Mouse (Mus musculus) hindbrain, embryonic 11.5 days (tissue): ENCODE measurements around the gene Cop1. TPM values are rescaled to one million over a fixed set of nuclear protein-coding genes. Genes with fewer than 3 reads are reported as not detected.

Experiments used
- ATAC-seq: fragments of 200-750 bp; cut with Nextera tagmentation; 2 replicates; pipeline ENCODE4 v1.8.0; 2017; ENCODE audit warnings: mild to moderate bottlenecking, moderate TSS enrichment, moderate library complexity; ENCODE audit not compliant: low FRiP score
- DNase-seq: peaks from one replicate; pipeline ENCODE4 v3.0.0-alpha.2; 2015; ENCODE audit warnings: low spot score
- H3K27ac ChIP-seq: fragments of 300-500 bp; sonication (generic); 2 replicates; pipeline ENCODE4 v1.5.1; 2014; ENCODE audit warnings: mild to moderate bottlenecking, low read depth, low read length
- H3K27me3 ChIP-seq: fragments of 300-500 bp; sonication (generic); 2 replicates; pipeline ENCODE4 v1.6.1; 2014; ENCODE audit warnings: mild to moderate bottlenecking, low read length, moderate library complexity, mixed read lengths; ENCODE audit not compliant: control insufficient read depth, insufficient read depth
- H3K36me3 ChIP-seq: fragments of 300-500 bp; sonication (generic); 2 replicates; pipeline ENCODE4 v1.6.1; 2014; ENCODE audit warnings: mild to moderate bottlenecking, low read length, moderate library complexity, mixed read lengths; ENCODE audit not compliant: control insufficient read depth, insufficient read depth
- H3K4me1 ChIP-seq: fragments of 300-500 bp; sonication (generic); replicated peaks from 2 replicates; pipeline ENCODE4 v1.6.1; 2014; ENCODE audit warnings: low read length, mixed read lengths; ENCODE audit not compliant: control insufficient read depth, insufficient read depth
- H3K4me2 ChIP-seq: fragments of 300-500 bp; sonication (generic); replicated peaks from 2 replicates; pipeline ENCODE4 v1.6.1; 2014; ENCODE audit warnings: mild to moderate bottlenecking, low read depth, low read length
- H3K4me3 ChIP-seq: fragments of 300-500 bp; sonication (generic); 2 replicates; pipeline ENCODE4 v1.5.1; 2014; ENCODE audit warnings: low read depth, low read length
- H3K9ac ChIP-seq: fragments of 300-500 bp; sonication (generic); 2 replicates; pipeline ENCODE4 v1.6.1; 2014; ENCODE audit warnings: low read depth, low read length
- H3K9me3 ChIP-seq: fragments of 300-500 bp; sonication (generic); 2 replicates; pipeline ENCODE4 v1.6.1; 2016; ENCODE audit warnings: low read length; ENCODE audit not compliant: control insufficient read depth
- WGBS: fragments of 180-500 bp; shearing (Covaris S2); extraction: QIAGEN DNeasy Blood & Tissue Kit; methylation state at CpG from one replicate; pipeline ENCODE4 v1.1.7; 2014; 5-methylcytosine and 5-hydroxymethylcytosine counted together
- polyA plus RNA-seq: library from polyadenylated mRNA; unstranded; fragments of >200 nt; fragmentation: Nextera tagmentation; extraction: Ambion mirVana; gene quantifications from 2 replicates; pipeline ENCODE4 v1.2.1, GENCODE M21; 2014

Cop1 gene
- polyA plus RNA-seq, 1 experiment from 2014 or later = 56.4 TPM

DNA sequence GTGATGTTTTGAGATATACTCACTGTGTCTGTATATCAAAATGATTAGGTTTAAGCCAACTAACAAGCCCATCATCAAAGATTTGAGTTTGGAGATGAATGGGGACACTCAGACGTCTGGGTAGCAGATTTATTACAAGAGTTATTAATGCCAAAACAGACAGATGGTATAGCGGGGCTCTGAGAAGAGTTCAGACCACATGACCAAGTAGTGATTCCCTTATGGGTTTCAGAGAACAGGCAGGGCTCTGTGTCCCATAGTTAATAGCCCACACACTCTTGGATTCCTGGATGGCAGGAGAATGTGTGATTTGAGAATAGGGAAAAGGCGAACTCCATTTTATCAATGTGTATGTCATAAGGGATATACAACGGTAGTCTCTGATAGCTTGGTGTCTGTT lies 98.9 kb downstream of the Cop1 start:
- H3K4me3 ChIP-seq = no peak overlapping the region
- no peak for ATAC-seq
- no peak for DNase-seq

DNA sequence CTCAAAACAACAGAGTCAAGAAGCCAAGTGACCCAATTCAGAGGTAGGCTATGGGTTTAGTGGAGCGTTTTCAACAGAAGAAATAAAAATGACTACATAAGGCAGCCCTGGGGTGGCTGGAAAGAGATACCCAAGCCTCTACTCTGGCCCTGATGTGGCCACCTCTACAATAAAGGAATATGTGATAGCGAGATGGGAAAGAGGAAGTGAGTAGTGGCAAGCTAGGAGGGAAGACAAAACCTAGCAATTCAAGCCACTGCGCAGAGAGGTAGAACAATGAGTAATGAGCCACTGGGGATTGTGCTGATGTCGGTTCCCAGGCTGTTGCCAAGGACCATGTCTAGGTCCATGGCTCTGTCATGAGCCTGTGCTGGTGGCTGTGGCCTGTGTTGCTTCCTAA lies 102.0 kb downstream of the Cop1 start:
- H3K4me1 ChIP-seq = no peaks in the 10 kb centered on the region
- H3K27ac ChIP-seq = no peak overlapping the region
- H3K27me3 ChIP-seq = no peaks in the 10 kb centered on the region
- H3K9me3 ChIP-seq = no peaks in the 10 kb centered on the region
- H3K4me3 ChIP-seq = no peak overlapping the region
- WGBS = 86% methylated on average over 4 of the region's 4 CpGs
- H3K36me3 ChIP-seq = peaks cover 8% of the 10 kb centered on the region; the same call in 1 of the 2 replicates
- H3K4me2 ChIP-seq = no peak overlapping the region
- DNase-seq (no peak), ATAC-seq (no peak)
- H3K9ac ChIP-seq = no peak overlapping the region

More for the DNA sequence above, 98.9 kb downstream of the Cop1 start:
- H3K36me3 ChIP-seq = peaks cover 8% of the 10 kb centered on the region; the same call in 1 of the 2 replicates
- H3K4me2 ChIP-seq = no peak overlapping the region
- no peaks in the 10 kb centered on the region for H3K27me3 ChIP-seq
- no peak overlapping the region for H3K9ac ChIP-seq
- H3K9me3 ChIP-seq = no peaks in the 10 kb centered on the region
- 81% methylated on average over 4 of the region's 4 CpGs for WGBS
- H3K4me1 ChIP-seq = no peaks in the 10 kb centered on the region
- no peak overlapping the region for H3K27ac ChIP-seq

DNA sequence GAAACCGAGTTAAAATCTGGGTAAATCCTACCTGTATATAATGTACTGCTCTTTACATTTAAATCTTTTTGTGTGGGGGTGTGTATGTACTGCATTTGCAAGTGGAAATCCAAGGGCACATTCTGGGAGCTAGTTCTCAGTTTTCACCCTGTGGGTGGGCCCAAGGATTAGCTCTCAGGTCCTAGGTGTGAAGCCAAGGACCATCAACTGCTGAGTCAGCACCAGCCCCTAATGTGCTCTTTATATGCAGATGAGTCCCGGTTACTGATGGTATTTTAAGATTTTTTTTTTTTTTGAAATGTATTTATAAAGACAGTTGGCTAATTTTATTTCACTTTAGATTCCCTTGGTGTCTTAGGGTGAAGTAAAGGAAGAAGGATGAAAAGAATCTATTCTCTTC lies 110.2 kb downstream of the Cop1 start:
- H3K36me3 ChIP-seq = no peaks in the 10 kb centered on the region
- 64% methylated on average over 2 of the region's 2 CpGs for WGBS
- H3K27ac ChIP-seq = no peak overlapping the region

DNA sequence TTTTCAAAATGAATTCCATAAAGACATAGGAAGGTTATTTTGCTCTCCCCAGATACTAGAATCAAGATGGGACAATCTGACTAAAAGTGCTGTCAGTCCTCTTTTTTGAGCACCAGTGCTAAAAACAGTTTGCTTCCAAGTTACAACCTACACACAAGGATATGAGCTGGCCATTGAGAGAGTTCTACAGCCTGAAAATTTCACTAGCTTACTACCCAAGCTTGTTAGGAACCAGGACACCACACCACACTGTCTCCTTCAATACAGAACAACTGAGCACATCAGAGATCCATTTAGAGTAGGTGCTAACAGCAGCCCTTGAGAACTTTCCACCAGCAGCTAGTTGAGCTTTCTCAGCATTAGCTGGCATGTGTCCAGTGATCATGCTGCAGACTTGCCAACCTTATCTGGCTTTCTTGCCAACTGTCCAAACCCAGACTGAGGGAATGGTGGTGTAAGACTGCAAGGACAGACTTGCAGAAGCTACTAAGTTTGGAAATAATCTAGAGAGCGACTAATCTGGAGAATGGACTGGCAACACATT lies 123.0 kb downstream of the Cop1 start:
- Histone ChIP-seq H3K4me2 (no peak overlapping the region), H3K27ac (no peak overlapping the region), H3K4me1 (no peaks in the 10 kb centered on the region), H3K36me3 (peaks cover 2% of the 10 kb centered on the region; the same call in 1 of the 2 replicates), H3K4me3 (no peak overlapping the region), H3K27me3 (no peaks in the 10 kb centered on the region), H3K9ac (no peak overlapping the region), H3K9me3 (no peaks in the 10 kb centered on the region)
- ATAC-seq = no peak
- DNase-seq = no peak
- WGBS = 97% methylated on average over 1 of the region's 1 CpGs

More for the DNA sequence above, 110.2 kb downstream of the Cop1 start:
- Histone ChIP-seq H3K4me1 (no peaks in the 10 kb centered on the region), H3K27me3 (no peaks in the 10 kb centered on the region), H3K4me2 (no peak overlapping the region), H3K4me3 (no peak overlapping the region), H3K9ac (no peak overlapping the region), H3K9me3 (no peaks in the 10 kb centered on the region)
- ATAC-seq = no peak
- DNase-seq = no peak

DNA sequence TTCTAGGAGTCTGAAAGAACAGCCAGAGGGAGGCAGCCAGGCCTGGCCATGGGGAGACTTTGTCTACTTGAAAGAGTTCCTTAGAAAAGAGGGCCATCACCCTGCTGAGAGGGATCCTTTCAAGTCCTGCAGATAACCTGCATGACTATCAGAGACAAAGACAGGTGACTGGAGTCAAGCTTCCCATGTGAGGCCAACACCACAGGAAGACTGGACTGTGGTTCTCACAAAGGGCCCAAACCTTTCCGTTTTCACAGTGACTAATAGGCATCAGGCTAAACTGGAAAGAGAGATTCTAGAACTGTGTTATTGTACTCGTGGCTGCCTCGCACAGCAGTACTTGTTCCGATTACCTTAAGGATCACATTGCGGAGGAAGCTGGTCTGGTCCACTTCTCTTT lies 126.6 kb downstream of the Cop1 start:
- ATAC-seq = no peak
- H3K4me3 ChIP-seq = no peak overlapping the region
- H3K36me3 ChIP-seq = peaks cover 2% of the 10 kb centered on the region; the same call in 1 of the 2 replicates
- WGBS = 66% methylated on average over 5 of the region's 5 CpGs
- H3K9me3 ChIP-seq = no peaks in the 10 kb centered on the region
- no peak overlapping the region for H3K27ac ChIP-seq
- no peak overlapping the region for H3K9ac ChIP-seq
- DNase-seq = no peak
- H3K27me3 ChIP-seq = no peaks in the 10 kb centered on the region
- no peaks in the 10 kb centered on the region for H3K4me1 ChIP-seq
- H3K4me2 ChIP-seq = no peak overlapping the region

DNA sequence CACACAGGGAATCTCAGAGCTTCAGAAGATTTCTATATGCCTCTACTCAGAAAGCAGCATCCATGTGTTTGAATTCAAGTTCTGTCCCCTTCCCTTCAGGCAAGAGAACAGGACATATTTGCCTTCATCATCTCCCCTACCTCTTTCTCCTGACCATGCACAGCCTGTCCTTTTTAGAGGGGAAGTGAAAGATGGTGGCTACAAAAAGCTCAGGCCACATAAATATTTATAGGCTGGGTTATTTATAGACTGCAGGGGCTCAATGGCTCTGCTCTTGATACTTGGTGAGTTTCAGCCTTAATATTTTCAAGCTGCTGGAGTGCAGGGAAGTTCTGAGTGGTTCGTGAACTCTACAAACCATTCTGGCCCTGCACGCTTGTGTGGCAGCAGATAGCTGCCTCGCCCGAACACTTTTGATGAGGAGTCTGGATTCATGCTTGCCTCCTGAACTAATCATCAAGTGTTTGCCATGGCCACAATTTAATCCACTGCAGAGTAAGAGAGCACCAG lies 139.8 kb downstream of the Cop1 start:
- no peaks in the 10 kb centered on the region for H3K4me1 ChIP-seq
- H3K36me3 ChIP-seq = no peaks in the 10 kb centered on the region
- H3K4me3 ChIP-seq = no peak overlapping the region
- DNase-seq (no peak), ATAC-seq (no peak)
- no peak overlapping the region for H3K27ac ChIP-seq
- H3K4me2 ChIP-seq = no peak overlapping the region
- WGBS = 92% methylated on average over 4 of the region's 4 CpGs
- H3K9me3 ChIP-seq = no peaks in the 10 kb centered on the region
- H3K27me3 ChIP-seq = no peaks in the 10 kb centered on the region
- H3K9ac ChIP-seq = no peak overlapping the region

DNA sequence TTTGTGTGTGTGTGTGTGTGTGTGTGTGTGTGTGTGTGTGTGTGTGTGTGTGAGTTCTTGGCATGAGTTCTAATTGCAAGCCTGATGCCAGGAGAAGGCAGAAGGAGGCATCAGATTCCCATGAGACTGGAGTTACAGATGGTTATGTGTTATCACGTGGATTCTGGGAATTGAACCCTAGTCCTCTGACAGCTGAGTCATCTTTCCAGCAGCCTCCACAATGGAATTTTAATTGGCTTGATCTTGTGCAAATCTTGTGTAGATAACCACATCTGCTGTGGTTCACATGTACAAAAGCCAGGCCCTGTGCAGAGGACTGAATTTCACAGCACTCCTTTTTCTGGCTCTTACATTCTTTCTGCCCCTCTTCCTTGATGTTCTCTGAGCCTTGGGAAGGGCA lies 150.1 kb downstream of the Cop1 start:
- no peak for DNase-seq
- no peaks in the 10 kb centered on the region for H3K27me3 ChIP-seq
- ATAC-seq = no peak
- no peak overlapping the region for H3K4me2 ChIP-seq
- no peaks in the 10 kb centered on the region for H3K9me3 ChIP-seq
- no peak overlapping the region for H3K4me3 ChIP-seq
- no peak overlapping the region for H3K9ac ChIP-seq
- no peak overlapping the region for H3K27ac ChIP-seq
- no peaks in the 10 kb centered on the region for H3K4me1 ChIP-seq
- no peaks in the 10 kb centered on the region for H3K36me3 ChIP-seq
- 68% methylated on average over 1 of the region's 1 CpGs for WGBS

DNA sequence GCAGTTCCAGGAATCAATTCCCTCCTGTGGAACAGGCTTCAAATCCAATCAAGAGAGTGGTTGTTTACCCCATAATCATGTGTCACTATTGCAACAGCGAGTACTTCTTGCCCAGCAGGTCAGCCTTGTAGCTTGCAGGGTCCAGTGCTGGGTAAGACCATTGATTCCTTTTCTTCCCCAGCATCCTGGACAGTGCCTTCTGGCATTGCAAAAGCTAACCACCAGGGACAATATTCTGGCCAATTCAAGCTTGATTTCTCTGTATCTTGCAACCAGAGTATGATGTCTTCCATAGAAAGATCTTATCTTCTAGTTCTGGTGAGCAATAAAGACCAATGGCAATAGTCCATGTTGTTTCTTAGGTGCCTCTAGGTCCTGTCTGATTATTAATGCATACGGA lies 150.8 kb downstream of the Cop1 start:
- H3K9ac ChIP-seq = no peak overlapping the region
- no peak overlapping the region for H3K4me3 ChIP-seq
- WGBS = 84% methylated on average over 2 of the region's 2 CpGs
- no peaks in the 10 kb centered on the region for H3K4me1 ChIP-seq
- H3K36me3 ChIP-seq = no peaks in the 10 kb centered on the region
- ATAC-seq = no peak
- H3K4me2 ChIP-seq = no peak overlapping the region
- H3K9me3 ChIP-seq = no peaks in the 10 kb centered on the region
- no peaks in the 10 kb centered on the region for H3K27me3 ChIP-seq
- no peak for DNase-seq
- H3K27ac ChIP-seq = no peak overlapping the region

DNA sequence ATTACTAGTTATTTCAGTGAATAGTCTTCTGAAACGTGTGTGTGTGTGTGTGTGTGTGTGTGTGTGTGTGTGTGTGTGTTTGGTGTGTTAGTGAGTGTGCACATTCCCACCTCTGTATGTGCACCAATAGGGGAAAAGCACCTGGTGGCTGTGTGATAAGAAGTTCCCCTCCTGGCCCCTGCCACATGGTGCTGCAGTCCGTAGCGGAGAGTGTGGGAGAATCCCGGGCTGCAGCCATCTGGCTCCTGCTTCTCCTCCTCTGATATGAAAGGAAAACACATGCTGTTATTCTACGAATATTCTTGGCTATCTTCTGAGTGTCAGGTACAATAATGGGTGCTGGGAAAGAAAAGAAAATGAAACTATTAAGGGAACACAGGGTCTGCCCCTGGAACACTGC lies 154.3 kb downstream of the Cop1 start:
- 69% methylated on average over 5 of the region's 5 CpGs for WGBS
- ATAC-seq = no peak
- no peaks in the 10 kb centered on the region for H3K9me3 ChIP-seq
- H3K4me2 ChIP-seq = no peak overlapping the region
- H3K4me3 ChIP-seq = no peak overlapping the region
- DNase-seq = no peak
- no peak overlapping the region for H3K9ac ChIP-seq
- H3K36me3 ChIP-seq = no peaks in the 10 kb centered on the region
- no peak overlapping the region for H3K27ac ChIP-seq
- H3K4me1 ChIP-seq = no peaks in the 10 kb centered on the region
- H3K27me3 ChIP-seq = no peaks in the 10 kb centered on the region
